Mouse (Mus musculus) kidney, postnatal 0 days (tissue): Measurements from ENCODE around the gene Psg19. TPM values are rescaled to one million over a fixed set of nuclear protein-coding genes. Genes with fewer than 3 reads are reported as not detected.
A peak's percentile ranks its signal among the peaks of the same experiment; 100 is the strongest.

ENCODE experiments used
- ATAC-seq: fragments of 200-750 bp; cut with Nextera tagmentation; replicated peaks from 2 replicates; pipeline ENCODE4 v1.8.0; 2017; ENCODE audit warnings: low read depth, moderate number of reproducible peaks, moderate TSS enrichment, moderate library complexity; ENCODE audit not compliant: low FRiP score
- DNase-seq: peaks from one replicate; pipeline ENCODE4 v3.0.0-alpha.2; 2016; ENCODE audit warnings: low spot score
- H3K27ac ChIP-seq: fragments of 300-500 bp; sonication (generic); 2 replicates; pipeline ENCODE4 v1.5.1; 2014; ENCODE audit warnings: mild to moderate bottlenecking
- H3K27me3 ChIP-seq: fragments of 300-500 bp; sonication (generic); 2 replicates; pipeline ENCODE4 v1.6.1; 2014; ENCODE audit warnings: low read length, mixed read lengths; ENCODE audit not compliant: insufficient read depth
- H3K36me3 ChIP-seq: fragments of 300-500 bp; sonication (generic); 2 replicates; pipeline ENCODE4 v1.6.1; 2014; ENCODE audit warnings: low read length, mixed read lengths; ENCODE audit not compliant: insufficient read depth
- H3K4me1 ChIP-seq: fragments of 300-500 bp; sonication (generic); replicated peaks from 2 replicates; pipeline ENCODE4 v1.6.1; 2014; ENCODE audit warnings: antibody characterized with exemption, low read length, mixed read lengths; ENCODE audit not compliant: insufficient read depth
- H3K4me2 ChIP-seq: fragments of 300-500 bp; sonication (generic); 2 replicates; pipeline ENCODE4 v1.6.1; 2014; ENCODE audit warnings: mild to moderate bottlenecking, low read length, moderate library complexity, mixed read lengths
- H3K4me3 ChIP-seq: fragments of 300-500 bp; sonication (generic); replicated peaks from 2 replicates; pipeline ENCODE4 v1.5.1; 2014; ENCODE audit warnings: low read depth, low read length
- H3K9ac ChIP-seq: fragments of 300-500 bp; sonication (generic); 2 replicates; pipeline ENCODE4 v1.6.1; 2014; ENCODE audit warnings: low read depth, low read length
- H3K9me3 ChIP-seq: fragments of 300-500 bp; sonication (generic); replicated peaks from 2 replicates; pipeline ENCODE4 v1.6.1; 2016; ENCODE audit warnings: low read length, inconsistent platforms, mixed read lengths
- CTCF ChIP-seq: IDR thresholded peaks from 2 replicates; pipeline ENCODE4 v1.5.1; 2016; ENCODE audit warnings: antibody characterized with exemption, low read depth, mild to moderate bottlenecking, moderate library complexity
- WGBS: fragments of 180-500 bp; shearing (Covaris S2); extraction: QIAGEN DNeasy Blood & Tissue Kit; methylation state at CpG from one replicate; pipeline ENCODE4 v1.1.7; 2014; 5-methylcytosine and 5-hydroxymethylcytosine counted together
- polyA plus RNA-seq: library from polyadenylated mRNA; unstranded; fragments of >200 nt; fragmentation: Nextera tagmentation; extraction: Ambion mirVana; gene quantifications from 2 replicates; pipeline ENCODE4 v1.2.1, GENCODE M21; 2015

Psg19 gene
- not detected in 2 replicates for polyA plus RNA-seq

- Histone ChIP-seq H3K9me3 (no peaks in the 10 kb centered on the region), H3K4me2 (no peak within 1 kb of the TSS), H3K27me3 (no peaks in the 10 kb centered on the region), H3K4me1 (no peaks in the 10 kb centered on the region), H3K9ac (no peak within 1 kb of the TSS), H3K27ac (no peak within 1 kb of the TSS), H3K36me3 (no peaks in the 10 kb centered on the region), H3K4me3 (no peak within 1 kb of the TSS)
- ATAC-seq (no peak), DNase-seq (no peak)
- 71% methylated on average over 1 of the region's 1 CpGs for WGBS
- no peak for TF ChIP-seq CTCF
Observed at GRCm38 (mm10) chr7:18798420-18798819, at the start of gene Psg19. Psg19 (minus strand) TSS chr7:18798520.

GRCm38 (mm10) chr7:18844811-18845210 lies 46.5 kb upstream of the Psg19 start:
- no peaks in the 10 kb centered on the region for H3K4me1 ChIP-seq
- H3K36me3 ChIP-seq = no peaks in the 10 kb centered on the region
- no peak for ATAC-seq
- no peaks in the 10 kb centered on the region for H3K9me3 ChIP-seq
- WGBS = 19% methylated on average over 5 of the region's 5 CpGs
- no peak overlapping the region for H3K4me2 ChIP-seq
- no peak overlapping the region for H3K9ac ChIP-seq
- no peak overlapping the region for H3K27ac ChIP-seq
- H3K4me3 ChIP-seq = no peak overlapping the region
- no peaks in the 10 kb centered on the region for H3K27me3 ChIP-seq
- DNase-seq = no peak
- TF ChIP-seq CTCF = no peak

DNA sequence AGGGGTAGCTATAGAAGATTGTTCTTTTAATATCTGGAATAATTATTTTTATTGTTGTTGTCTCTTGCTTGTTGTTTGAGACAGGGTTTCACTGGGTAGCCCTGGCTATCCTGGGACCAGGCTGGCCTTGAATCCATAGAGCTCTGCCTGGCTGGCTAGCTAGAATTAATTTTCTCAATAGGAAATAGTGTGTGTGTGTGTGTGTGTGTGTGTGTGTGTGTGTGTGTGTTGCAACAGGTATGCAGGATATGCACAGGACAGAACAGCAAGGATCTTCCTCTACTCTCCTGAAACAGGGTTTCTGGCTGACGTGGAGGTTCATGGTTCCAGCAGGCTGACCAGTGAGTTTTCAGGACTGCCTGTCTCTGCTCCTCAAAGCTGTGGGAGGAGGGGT lies 42.9 kb upstream of the Psg19 start:
- no peaks in the 10 kb centered on the region for H3K9me3 ChIP-seq
- H3K4me2 ChIP-seq = peak overlapping the region; percentile 46
- 60% methylated on average over 1 of the region's 1 CpGs for WGBS
- no peak for TF ChIP-seq CTCF
- peak overlapping the region; percentile 50; the same call in 1 of the 2 replicates for H3K27ac ChIP-seq
- peak; percentile 12; the same call in 1 of the 2 replicates for ATAC-seq
- no peaks in the 10 kb centered on the region for H3K36me3 ChIP-seq
- H3K9ac ChIP-seq = no peak overlapping the region
- peak overlapping the region; percentile 17; the same call in 1 of the 2 replicates for H3K4me3 ChIP-seq
- no peak for DNase-seq
- H3K4me1 ChIP-seq = no peaks in the 10 kb centered on the region
- no peaks in the 10 kb centered on the region for H3K27me3 ChIP-seq

- Histone ChIP-seq H3K27me3 (no peaks in the 10 kb centered on the region), H3K4me1 (no peaks in the 10 kb centered on the region), H3K4me2 (peak overlapping the region; percentile 66), H3K36me3 (no peaks in the 10 kb centered on the region), H3K27ac (peak overlapping the region; percentile 95), H3K4me3 (peak overlapping the region; percentile 37), H3K9me3 (no peaks in the 10 kb centered on the region), H3K9ac (peak overlapping the region; percentile 65)
- WGBS = 5% methylated on average over 14 of the region's 17 CpGs
- ATAC-seq (peak; percentile 91), DNase-seq (peak; percentile 95)
- no peak for TF ChIP-seq CTCF
Observed at GRCm38 (mm10) chr7:18840386-18841173, 42.3 kb upstream of the Psg19 start.

- H3K4me2 ChIP-seq = peak within 1 kb of the TSS; percentile 66
- ATAC-seq (peak; percentile 26; the same call in 1 of the 2 replicates), DNase-seq (peak; percentile 79)
- H3K4me1 ChIP-seq = no peaks in the 10 kb centered on the region
- H3K9ac ChIP-seq = peak within 1 kb of the TSS; percentile 65
- no peaks in the 10 kb centered on the region for H3K9me3 ChIP-seq
- no peak for TF ChIP-seq CTCF
- H3K36me3 ChIP-seq = no peaks in the 10 kb centered on the region
- H3K27me3 ChIP-seq = no peaks in the 10 kb centered on the region
- 17% methylated on average over 3 of the region's 3 CpGs for WGBS
- peak within 1 kb of the TSS; percentile 95 for H3K27ac ChIP-seq
- H3K4me3 ChIP-seq = peak within 1 kb of the TSS; percentile 37
Observed at GRCm38 (mm10) chr7:18839865-18840264, 41.5 kb upstream of the Psg19 start, which contains the start of gene Mill2. Mill2 (plus strand) TSS chr7:18839966.

GRCm38 (mm10) chr7:18832298-18832697 lies 34.0 kb upstream of the Psg19 start:
- Histone ChIP-seq H3K36me3 (no peaks in the 10 kb centered on the region), H3K9me3 (no peaks in the 10 kb centered on the region), H3K4me2 (no peak overlapping the region), H3K4me3 (no peak overlapping the region), H3K27ac (no peak overlapping the region), H3K27me3 (no peaks in the 10 kb centered on the region), H3K9ac (no peak overlapping the region), H3K4me1 (no peaks in the 10 kb centered on the region)
- peak; percentile 13 for DNase-seq
- ATAC-seq = no peak
- WGBS = 53% methylated on average over 13 of the region's 13 CpGs
- 0 out of 2 replicates have a peak, but pooled peaks have one; percentile 20 for TF ChIP-seq CTCF
